Mouse (Mus musculus): Measurements from ENCODE around the gene Rtn4r. TPM values are rescaled to one million over a fixed set of nuclear protein-coding genes. Genes with fewer than 3 reads are reported as not detected.
A peak's percentile ranks its signal among the peaks of the same experiment; 100 is the strongest.

Gene Rtn4r
- total and polyA plus RNA-seq, 2 experiments from 2014 or later, result 28.0 to 33.5 TPM

- H3K27ac ChIP-seq (ENCODE audit: low read depth, low read length), result peak overlapping the region; percentile 1; the same call in 1 of the 2 replicates
- H3K4me2 ChIP-seq (ENCODE audit: low read depth), result no peak overlapping the region
- ATAC-seq (no peak), DNase-seq (no peak)
- WGBS, result 62% methylated on average over 11 of the region's 11 CpGs
- H3K9me3 ChIP-seq (ENCODE audit: low read length), result no peaks in the 10 kb centered on the region
- H3K9ac ChIP-seq, result no peak overlapping the region
- H3K27me3 ChIP-seq (ENCODE audit: insufficient read depth, low read length), result no peaks in the 10 kb centered on the region
- TF ChIP-seq CTCF (IDR thresholded peaks at IDR 0.05; ENCODE audit: low read depth), result no peak
- H3K36me3 ChIP-seq (ENCODE audit: insufficient read depth), result no peaks in the 10 kb centered on the region
- H3K4me3 ChIP-seq (ENCODE audit: low read depth, low read length), result no peak overlapping the region
- H3K4me1 ChIP-seq (ENCODE audit: insufficient read depth), result no peaks in the 10 kb centered on the region
These were observed 46.3 kb downstream of the Rtn4r start for GRCm38 (mm10) chr16:18173788-18174187.

GRCm38 (mm10) chr16:18175817-18176541 is 48.5 kb downstream of the Rtn4r start:
- no peak overlapping the region for H3K4me3 ChIP-seq (ENCODE audit: low read depth, low read length)
- H3K9ac ChIP-seq, result no peak overlapping the region
- no peaks in the 10 kb centered on the region for H3K9me3 ChIP-seq (ENCODE audit: low read length)
- no peak for TF ChIP-seq CTCF (IDR thresholded peaks at IDR 0.05; ENCODE audit: low read depth)
- no peak for ATAC-seq
- H3K4me1 ChIP-seq (ENCODE audit: insufficient read depth), result no peaks in the 10 kb centered on the region
- no peaks in the 10 kb centered on the region for H3K27me3 ChIP-seq (ENCODE audit: insufficient read depth, low read length)
- H3K4me2 ChIP-seq (ENCODE audit: low read depth), result no peak overlapping the region
- DNase-seq, result no peak
- no peaks in the 10 kb centered on the region for H3K36me3 ChIP-seq (ENCODE audit: insufficient read depth)
- WGBS, result 71% methylated on average over 6 of the region's 6 CpGs
- no peak overlapping the region for H3K27ac ChIP-seq (ENCODE audit: low read depth, low read length)

- peak; percentile 28 for TF ChIP-seq CTCF (IDR thresholded peaks at IDR 0.05; ENCODE audit: low read depth)
- no peaks in the 10 kb centered on the region for H3K9me3 ChIP-seq (ENCODE audit: low read length)
- 73% methylated on average over 4 of the region's 4 CpGs for WGBS
- no peak overlapping the region for H3K4me2 ChIP-seq (ENCODE audit: low read depth)
- ATAC-seq (no peak), DNase-seq (no peak)
- H3K4me3 ChIP-seq (ENCODE audit: low read depth, low read length), result no peak overlapping the region
- no peaks in the 10 kb centered on the region for H3K4me1 ChIP-seq (ENCODE audit: insufficient read depth)
- no peak overlapping the region for H3K27ac ChIP-seq (ENCODE audit: low read depth, low read length)
- H3K36me3 ChIP-seq (ENCODE audit: insufficient read depth), result no peaks in the 10 kb centered on the region
- no peaks in the 10 kb centered on the region for H3K27me3 ChIP-seq (ENCODE audit: insufficient read depth, low read length)
- H3K9ac ChIP-seq, result no peak overlapping the region
These were observed 49.3 kb downstream of the Rtn4r start for GRCm38 (mm10) chr16:18176758-18177157.

GRCm38 (mm10) chr16:18179591-18179990 is 52.1 kb downstream of the Rtn4r start:
- H3K36me3 ChIP-seq (ENCODE audit: insufficient read depth), result no peaks in the 10 kb centered on the region
- H3K27me3 ChIP-seq (ENCODE audit: insufficient read depth, low read length), result no peaks in the 10 kb centered on the region
- H3K27ac ChIP-seq (ENCODE audit: low read depth, low read length), result no peak overlapping the region
- TF ChIP-seq CTCF (IDR thresholded peaks at IDR 0.05; ENCODE audit: low read depth), result no peak
- no peak overlapping the region for H3K4me3 ChIP-seq (ENCODE audit: low read depth, low read length)
- no peaks in the 10 kb centered on the region for H3K9me3 ChIP-seq (ENCODE audit: low read length)
- 5% methylated on average over 2 of the region's 2 CpGs for whole genome bisulfite sequencing
- no peak for DNase-seq
- H3K4me1 ChIP-seq (ENCODE audit: insufficient read depth), result no peaks in the 10 kb centered on the region
- H3K9ac ChIP-seq, result no peak overlapping the region
- no peak for ATAC-seq
- H3K4me2 ChIP-seq (ENCODE audit: low read depth), result no peak overlapping the region

- TF ChIP-seq CTCF (IDR thresholded peaks at IDR 0.05; ENCODE audit: low read depth), result no peak
- ATAC-seq (no peak), DNase-seq (no peak)
- 60% methylated on average over 10 of the region's 10 CpGs for WGBS
- Histone ChIP-seq H3K27ac (ENCODE audit: low read depth, low read length) (no peak overlapping the region), H3K4me1 (ENCODE audit: insufficient read depth) (no peaks in the 10 kb centered on the region), H3K36me3 (ENCODE audit: insufficient read depth) (no peaks in the 10 kb centered on the region), H3K27me3 (ENCODE audit: insufficient read depth, low read length) (no peaks in the 10 kb centered on the region), H3K4me3 (ENCODE audit: low read depth, low read length) (no peak overlapping the region), H3K9me3 (ENCODE audit: low read length) (no peaks in the 10 kb centered on the region), H3K4me2 (ENCODE audit: low read depth) (no peak overlapping the region), H3K9ac (no peak overlapping the region)
These were observed 54.0 kb downstream of the Rtn4r start for GRCm38 (mm10) chr16:18181398-18181797.

GRCm38 (mm10) chr16:18182766-18183165 is 55.3 kb downstream of the Rtn4r start:
- Histone ChIP-seq H3K9me3 (ENCODE audit: low read length) (no peaks in the 10 kb centered on the region), H3K27me3 (ENCODE audit: insufficient read depth, low read length) (no peaks in the 10 kb centered on the region), H3K4me3 (ENCODE audit: low read depth, low read length) (no peak overlapping the region), H3K9ac (no peak overlapping the region), H3K27ac (ENCODE audit: low read depth, low read length) (no peak overlapping the region), H3K4me2 (ENCODE audit: low read depth) (no peak overlapping the region), H3K36me3 (ENCODE audit: insufficient read depth) (no peaks in the 10 kb centered on the region), H3K4me1 (ENCODE audit: insufficient read depth) (no peaks in the 10 kb centered on the region)
- TF ChIP-seq CTCF (IDR thresholded peaks at IDR 0.05; ENCODE audit: low read depth), result no peak
- ATAC-seq (no peak), DNase-seq (no peak)
- 81% methylated on average over 8 of the region's 8 CpGs for WGBS

GRCm38 (mm10) chr16:18185715-18186449 is 58.4 kb downstream of the Rtn4r start:
- H3K27me3 ChIP-seq (ENCODE audit: insufficient read depth, low read length), result no peaks in the 10 kb centered on the region
- no peaks in the 10 kb centered on the region for H3K4me1 ChIP-seq (ENCODE audit: insufficient read depth)
- H3K4me2 ChIP-seq (ENCODE audit: low read depth), result no peak overlapping the region
- WGBS, result 89% methylated on average over 8 of the region's 8 CpGs
- DNase-seq (no peak), ATAC-seq (no peak)
- no peak overlapping the region for H3K9ac ChIP-seq
- H3K9me3 ChIP-seq (ENCODE audit: low read length), result no peaks in the 10 kb centered on the region
- TF ChIP-seq CTCF (IDR thresholded peaks at IDR 0.05; ENCODE audit: low read depth), result no peak
- no peaks in the 10 kb centered on the region for H3K36me3 ChIP-seq (ENCODE audit: insufficient read depth)
- no peak overlapping the region for H3K27ac ChIP-seq (ENCODE audit: low read depth, low read length)
- H3K4me3 ChIP-seq (ENCODE audit: low read depth, low read length), result no peak overlapping the region
